Mouse (Mus musculus) v-Abl transformed pro-B cells (cell line): ENCODE data around the gene Tmem164.

ENCODE experiments used
- in situ Hi-C, 2 experiments: fragments of 400-800 bp; cut with MboI; formaldehyde crosslinking; loops; one replicate each; pipeline ENCODE4 v1.15.1; 2025; ENCODE audit not compliant: unreplicated experiment in 2 of 2

Gene Tmem164

GRCm38 (mm10) chrX:142818057-142818682, 137.0 kb downstream of the Tmem164 start:
- in situ Hi-C loops: loop anchor here (5.0 to 25.0 kb wide), 5 partner anchors 444 to 624 kb away; partner anchors contain the start of gene Nxt2 (in 1 of the 2)

GRCm38 (mm10) chrX:142821239-142821638, 140.0 kb downstream of the Tmem164 start:
- in situ Hi-C loops: loop anchor here (5.0 to 25.0 kb wide), 8 partner anchors 144 to 624 kb away; partner anchors contain the start of genes Ammecr1 (in 2 of the 2) and Nxt2 (in 1 of the 2)

- in situ Hi-C loops: loop anchor here (5.0 to 25.0 kb wide), 8 partner anchors 143 to 623 kb away; partner anchors contain the start of genes Ammecr1 (in 2 of the 2) and Nxt2 (in 1 of the 2)
Observed at GRCm38 (mm10) chrX:142821846-142822245, 140.6 kb downstream of the Tmem164 start.

GRCm38 (mm10) chrX:142825309-142825708, 144.1 kb downstream of the Tmem164 start:
- in situ Hi-C loops: loop anchor here in 1 of 2 experiments (10.0 kb wide), 2 partner anchors 139 to 619 kb away; partner anchors contain the start of gene Ammecr1

DNA sequence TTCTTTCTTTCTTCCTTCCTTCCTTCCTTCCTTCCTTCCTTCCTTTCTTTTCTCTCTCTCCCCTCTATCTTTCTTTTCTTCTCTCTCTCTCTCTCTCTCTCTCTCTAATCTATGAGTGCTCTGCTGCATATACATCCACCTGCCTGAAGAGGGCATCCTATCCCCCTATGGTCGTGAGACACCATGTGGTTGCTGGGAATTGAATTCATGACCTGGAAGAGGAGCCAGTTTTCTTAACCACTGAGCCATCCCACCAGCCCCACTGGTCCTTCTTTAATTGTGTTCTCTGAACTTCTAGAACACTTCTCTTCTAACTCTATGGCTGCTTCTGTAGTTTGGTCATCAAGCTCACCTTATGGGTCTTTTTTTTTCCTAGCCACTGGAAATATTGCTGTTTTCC, 146.4 kb downstream of the Tmem164 start:
- in situ Hi-C loops: loop anchor here in 1 of 2 experiments (10.0 kb wide), 2 partner anchors 137 to 617 kb away; partner anchors contain the start of gene Ammecr1

GRCm38 (mm10) chrX:142828184-142828908, 147.1 kb downstream of the Tmem164 start:
- in situ Hi-C loops: loop anchor here in 1 of 2 experiments (10.0 kb wide), 2 partner anchors 136 to 616 kb away; partner anchors contain the start of gene Ammecr1

DNA sequence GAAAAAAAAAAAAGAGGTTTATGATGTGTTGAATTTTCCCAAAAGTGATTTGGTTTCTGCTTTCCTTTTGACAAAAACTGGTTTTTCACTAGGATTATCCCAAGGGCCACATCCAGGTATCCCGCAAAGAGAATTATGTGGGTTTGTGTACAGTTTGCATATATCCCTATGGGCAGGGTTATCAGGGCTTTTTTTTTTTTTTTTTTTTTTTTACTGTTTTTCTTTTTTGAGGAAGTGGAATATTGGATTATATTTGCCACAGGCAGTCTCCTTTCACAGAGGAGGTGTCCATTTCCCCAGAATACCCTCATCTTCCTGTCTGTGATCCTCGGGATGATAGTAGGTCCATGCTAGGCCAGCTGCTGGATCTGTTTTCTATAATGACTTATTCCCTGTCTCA, 148.1 kb downstream of the Tmem164 start:
- in situ Hi-C loops: loop anchor here in 1 of 2 experiments (10.0 kb wide), 2 partner anchors 136 to 616 kb away; partner anchors contain the start of gene Ammecr1

GRCm38 (mm10) chrX:142829866-142830470, 148.8 kb downstream of the Tmem164 start:
- in situ Hi-C loops: loop anchor here in 1 of 2 experiments (10.0 kb wide), 2 partner anchors 135 to 615 kb away; partner anchors contain the start of gene Ammecr1

DNA sequence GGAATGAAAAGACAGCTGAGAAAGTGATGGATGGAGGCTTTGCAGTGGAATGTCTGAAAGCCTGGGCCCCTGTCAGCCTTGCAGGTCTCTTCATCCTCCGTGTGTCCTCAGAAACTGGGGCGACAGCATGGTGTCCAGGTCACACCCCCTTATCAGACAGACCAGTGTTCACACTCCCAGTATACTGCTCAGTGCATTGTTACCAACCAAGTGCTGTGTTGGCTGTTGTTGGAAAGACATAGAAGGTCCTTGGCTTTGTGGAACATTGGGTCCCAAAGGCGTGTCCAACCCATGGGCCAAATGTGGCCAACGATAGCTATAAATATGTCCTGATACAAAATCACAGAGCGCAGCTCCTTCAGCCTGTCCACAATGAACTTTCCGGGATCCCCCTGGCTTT, 149.4 kb downstream of the Tmem164 start:
- in situ Hi-C loops: no loop called here

- in situ Hi-C loops: no loop called here
Observed at GRCm38 (mm10) chrX:142832221-142832620, 151.0 kb downstream of the Tmem164 start.

DNA sequence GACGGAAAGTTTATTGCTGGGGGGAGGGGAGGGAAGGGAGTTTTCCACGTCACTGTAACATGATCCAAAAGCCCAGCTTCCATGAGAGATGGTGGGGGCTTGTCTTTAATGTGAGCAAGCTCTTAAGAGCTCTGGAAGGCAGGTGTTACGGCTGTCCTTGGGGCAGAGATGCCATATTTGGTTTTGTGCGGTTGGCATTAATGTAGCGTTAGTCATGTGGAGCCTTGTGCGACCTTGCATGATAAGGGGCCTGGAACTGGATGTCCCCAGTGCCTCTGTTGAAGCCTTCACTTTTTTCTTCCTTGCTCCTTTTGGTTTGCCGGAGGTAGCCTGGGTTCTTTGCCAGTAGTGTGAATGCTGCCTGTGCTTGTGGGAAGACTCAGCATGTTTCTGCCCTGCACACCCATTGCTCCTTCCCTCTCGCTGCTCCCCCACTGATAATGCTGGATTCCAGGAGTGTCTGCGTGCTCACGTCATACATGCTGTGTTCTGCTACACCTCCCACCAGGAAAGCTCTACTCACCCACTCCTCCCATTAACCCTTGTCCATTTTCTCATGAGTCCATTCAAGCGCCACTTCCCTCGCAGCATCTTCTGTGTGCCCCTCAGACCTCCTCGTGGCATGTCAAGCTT, 152.1 kb downstream of the Tmem164 start:
- in situ Hi-C loops: no loop called here

DNA sequence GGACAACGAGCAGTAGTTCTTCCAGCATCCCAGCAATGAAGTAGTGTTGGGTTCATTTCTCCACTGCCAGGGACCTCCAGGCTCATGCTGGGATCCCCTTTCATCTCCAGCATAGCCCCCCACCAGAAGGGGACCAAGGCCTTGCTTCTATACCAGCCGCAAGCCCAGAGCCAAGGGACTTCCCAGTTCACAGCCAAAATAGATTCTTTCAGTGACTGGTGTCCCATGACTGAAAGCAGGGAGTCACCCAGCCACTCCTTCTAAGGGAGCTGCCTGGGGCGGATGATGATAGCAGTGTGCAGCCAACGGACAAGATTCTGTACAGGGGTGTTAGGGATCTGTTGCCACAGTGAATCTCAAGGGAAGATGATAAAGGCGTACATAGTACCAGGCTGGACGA, 153.6 kb downstream of the Tmem164 start:
- in situ Hi-C loops: no loop called here

DNA sequence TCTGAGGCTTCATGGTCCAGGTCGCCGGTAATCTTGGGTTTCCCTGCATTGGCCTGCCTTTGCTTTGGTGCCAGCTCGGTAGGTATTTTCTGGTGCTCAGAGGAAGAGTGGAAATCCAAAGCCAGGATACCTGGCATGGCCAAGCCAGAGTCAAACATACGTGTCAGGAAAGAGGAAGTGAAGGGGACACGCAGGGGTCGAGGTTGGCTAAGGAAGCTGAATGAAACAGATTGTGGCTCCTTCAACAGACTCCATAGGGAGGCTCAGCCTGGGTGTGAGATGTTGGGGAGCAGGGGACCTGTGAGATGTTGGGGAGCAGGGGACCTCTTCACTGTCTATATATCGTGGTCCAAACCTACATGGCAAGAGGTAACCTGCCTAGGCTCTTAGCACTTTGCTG, 155.2 kb downstream of the Tmem164 start:
- in situ Hi-C loops: no loop called here

DNA sequence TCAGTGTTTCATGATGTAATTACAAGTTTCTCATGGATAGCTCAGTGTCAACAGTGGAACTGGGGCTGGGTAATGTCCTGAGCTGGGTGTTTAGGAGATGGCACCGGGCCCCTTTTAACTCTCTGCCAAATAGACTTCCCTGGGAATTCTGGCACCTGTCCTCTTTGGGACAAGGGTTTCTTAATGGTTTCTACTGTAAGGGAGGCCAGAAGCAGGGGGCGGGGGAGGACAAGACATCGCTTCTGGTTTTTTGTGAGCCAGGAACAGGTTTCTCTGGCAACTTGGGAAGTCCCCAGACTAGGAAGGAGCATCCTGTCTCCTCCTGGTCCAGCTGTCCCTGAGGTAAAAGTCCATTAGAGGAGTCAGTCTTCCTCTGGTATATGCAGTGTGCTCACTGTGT, 156.1 kb downstream of the Tmem164 start:
- in situ Hi-C loops: no loop called here

DNA sequence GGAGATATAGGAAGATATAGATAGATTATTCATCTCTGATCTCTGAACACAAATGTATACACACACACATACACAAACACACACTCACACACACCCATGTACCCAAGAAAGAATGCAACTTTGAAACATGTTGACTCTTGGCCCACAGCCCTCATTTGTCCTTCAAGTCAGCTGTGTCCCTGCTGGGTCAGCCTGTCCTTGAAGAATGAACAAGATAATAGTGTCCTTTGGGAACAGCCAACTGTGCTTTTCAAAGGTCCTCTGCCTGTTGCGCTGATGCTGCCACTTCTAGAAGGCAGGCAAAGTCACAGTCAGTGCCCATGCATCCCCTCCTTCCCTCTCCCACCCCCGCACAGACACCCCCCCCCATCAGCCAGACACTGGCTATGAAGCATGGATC, 157.6 kb downstream of the Tmem164 start:
- in situ Hi-C loops: no loop called here

- in situ Hi-C loops: no loop called here
Observed at GRCm38 (mm10) chrX:142839411-142839810, 158.2 kb downstream of the Tmem164 start.

GRCm38 (mm10) chrX:142841916-142842315, 160.7 kb downstream of the Tmem164 start:
- in situ Hi-C loops: no loop called here

DNA sequence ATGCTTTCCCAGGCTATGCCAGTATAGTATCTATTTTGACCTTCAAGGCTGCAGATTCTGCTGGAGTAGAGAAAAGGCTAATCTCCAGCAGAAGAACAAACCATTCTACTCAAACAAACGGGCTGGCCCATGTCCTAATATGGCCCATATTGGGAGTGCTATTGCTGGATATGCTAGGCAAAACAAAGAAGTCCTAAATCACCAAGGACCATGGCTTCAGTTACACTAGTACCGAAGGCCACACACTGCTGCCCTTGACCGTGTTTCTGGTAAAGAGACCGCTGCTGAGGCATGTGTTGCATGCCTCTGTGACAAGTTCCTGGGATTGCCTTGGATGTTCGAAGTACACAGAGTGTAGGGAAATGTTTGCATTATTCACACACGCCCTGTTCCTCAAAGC, 165.1 kb downstream of the Tmem164 start:
- in situ Hi-C loops: no loop called here

GRCm38 (mm10) chrX:142848032-142848431, 166.8 kb downstream of the Tmem164 start:
- in situ Hi-C loops: no loop called here

- in situ Hi-C loops: no loop called here
Observed at GRCm38 (mm10) chrX:142869844-142870243, 188.6 kb downstream of the Tmem164 start.
